Mouse (Mus musculus) embryo, embryonic 11 days (tissue): Measurements from ENCODE around the gene Mip.
A peak's percentile ranks its signal among the peaks of the same experiment; 100 is the strongest.
"Not testable (repeated sequence)": the region's sequence is repeated elsewhere in the genome, so short reads cannot be mapped to it uniquely, and the experiment has no call there.

ENCODE experiments used
- DNase-seq: peaks from one replicate; pipeline ENCODE4 v3.0.0-alpha.2; 2015

The Mip gene

GRCm38 (mm10) chr10:128211390-128212108, 14.1 kb upstream of the Mip start, which contains the start of gene Spryd4:
Gene Spryd4, minus strand, starts transcription at chr10:128211807.
- DNase-seq, result peak; percentile 98

- DNase-seq, result no peak
These were observed 13.5 kb upstream of the Mip start for GRCm38 (mm10) chr10:128212148-128212547.

GRCm38 (mm10) chr10:128212871-128213323, 12.7 kb upstream of the Mip start:
- peak; percentile 77 for DNase-seq

GRCm38 (mm10) chr10:128214112-128214511, 11.5 kb upstream of the Mip start:
- not testable (repeated sequence) for DNase-seq

- no peak for DNase-seq
These were observed 10.7 kb upstream of the Mip start for GRCm38 (mm10) chr10:128214981-128215380.

- no peak for DNase-seq
These were observed 7.1 kb upstream of the Mip start for GRCm38 (mm10) chr10:128218387-128219117.

- no peak for DNase-seq
These were observed 3.9 kb upstream of the Mip start for GRCm38 (mm10) chr10:128221533-128222286.

- no peak for DNase-seq
These were observed 574 bp upstream of the Mip start for GRCm38 (mm10) chr10:128225064-128225463.

GRCm38 (mm10) chr10:128227592-128227991, 2.0 kb downstream of the Mip start:
- DNase-seq, result no peak

- no peak for DNase-seq
These were observed 2.4 kb downstream of the Mip start for GRCm38 (mm10) chr10:128228009-128228408.

GRCm38 (mm10) chr10:128230582-128230981, 4.9 kb downstream of the Mip start:
- DNase-seq, result no peak

GRCm38 (mm10) chr10:128231146-128231545, 5.5 kb downstream of the Mip start:
- DNase-seq, result peak; percentile 28

- peak; percentile 90 for DNase-seq
These were observed 6.2 kb downstream of the Mip start, which contains the start of gene Timeless for GRCm38 (mm10) chr10:128231697-128232419. Gene Timeless, plus strand, starts transcription at chr10:128232065.

- peak; percentile 93 for DNase-seq
These were observed 6.9 kb downstream of the Mip start for GRCm38 (mm10) chr10:128232420-128232985.

- DNase-seq, result no peak
These were observed 10.7 kb downstream of the Mip start for GRCm38 (mm10) chr10:128236321-128236720.

- no peak for DNase-seq
These were observed 12.3 kb downstream of the Mip start for GRCm38 (mm10) chr10:128237807-128238480.

- DNase-seq, result no peak
These were observed 13.5 kb downstream of the Mip start for GRCm38 (mm10) chr10:128239140-128239539.

GRCm38 (mm10) chr10:128240131-128240530, 14.5 kb downstream of the Mip start:
- DNase-seq, result no peak

GRCm38 (mm10) chr10:128243252-128243651, 17.6 kb downstream of the Mip start:
- DNase-seq, result no peak

GRCm38 (mm10) chr10:128244121-128244520, 18.5 kb downstream of the Mip start:
- no peak for DNase-seq

- peak; percentile 18 for DNase-seq
These were observed 21.5 kb downstream of the Mip start for GRCm38 (mm10) chr10:128247020-128247732.
